Mouse (Mus musculus) gonadal fat pad, adult 2 months (tissue): ENCODE results near the gene Cd55b. TPM values are rescaled to one million over a fixed set of nuclear protein-coding genes. Genes with fewer than 3 reads are reported as not detected.
"Not testable (repeated sequence)": the region's sequence is repeated elsewhere in the genome, so short reads cannot be mapped to it uniquely, and the experiment has no call there.

ENCODE experiments used
- DNase-seq: peaks from one replicate; pipeline ENCODE4 v3.0.0-alpha.2; 2012; ENCODE audit warnings: low read depth
- polyA plus RNA-seq: library from polyadenylated mRNA; depleted of rRNA; stranded (reverse); fragments of >200 nt; gene quantifications from 2 replicates; pipeline ENCODE4 v1.2.3, GENCODE M21; 2012; rRNA removed

Cd55b gene
- polyA plus RNA-seq: 0.18 and 0.84 TPM in 2 replicates

DNA sequence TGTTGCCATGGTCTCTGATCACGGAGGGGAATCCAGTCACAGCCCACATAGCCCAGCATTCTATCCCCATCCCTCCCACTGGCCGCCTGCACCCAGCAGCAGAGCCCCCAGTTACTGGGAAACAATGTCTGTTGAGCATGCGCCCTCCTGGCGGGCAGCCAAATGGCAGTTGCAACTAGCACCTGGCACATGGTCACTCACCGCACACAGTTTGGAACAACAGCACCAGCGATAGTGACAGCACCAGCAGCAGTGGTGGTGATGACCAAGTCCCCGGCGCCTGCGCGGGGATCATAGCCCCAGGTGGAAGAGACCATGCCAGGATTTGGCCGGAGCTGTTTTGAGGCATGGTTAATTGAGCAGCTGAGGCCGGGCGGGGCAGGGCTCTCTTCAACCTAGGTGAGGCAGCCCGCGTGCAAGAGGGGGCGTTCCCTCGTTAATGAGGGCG is at the start of gene Cd55b:
Gene Cd55b (minus strand): TSS at position 346 of the 448 bp plus-strand sequence.
- no peak for DNase-seq

DNA sequence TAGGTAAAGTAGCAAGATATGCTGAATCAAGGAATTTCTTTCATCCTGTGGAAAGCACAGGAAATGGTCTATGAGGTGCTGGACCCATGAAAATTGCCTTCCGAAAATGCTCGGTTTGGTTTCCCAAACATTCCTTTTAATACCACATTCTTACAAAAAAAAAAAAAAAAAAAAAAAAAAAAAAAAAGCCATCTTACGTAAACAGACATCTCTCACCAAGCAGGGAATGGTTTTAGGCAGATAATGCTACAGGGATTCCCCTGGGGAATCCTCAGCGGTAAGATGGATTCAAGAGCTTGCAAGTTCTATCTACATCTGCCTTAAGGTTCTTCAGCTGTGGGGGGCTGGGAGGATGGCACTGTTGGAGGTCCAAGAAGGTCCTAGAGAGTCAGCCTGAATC is 47.3 kb upstream of the Cd55b start:
- no peak for DNase-seq

DNA sequence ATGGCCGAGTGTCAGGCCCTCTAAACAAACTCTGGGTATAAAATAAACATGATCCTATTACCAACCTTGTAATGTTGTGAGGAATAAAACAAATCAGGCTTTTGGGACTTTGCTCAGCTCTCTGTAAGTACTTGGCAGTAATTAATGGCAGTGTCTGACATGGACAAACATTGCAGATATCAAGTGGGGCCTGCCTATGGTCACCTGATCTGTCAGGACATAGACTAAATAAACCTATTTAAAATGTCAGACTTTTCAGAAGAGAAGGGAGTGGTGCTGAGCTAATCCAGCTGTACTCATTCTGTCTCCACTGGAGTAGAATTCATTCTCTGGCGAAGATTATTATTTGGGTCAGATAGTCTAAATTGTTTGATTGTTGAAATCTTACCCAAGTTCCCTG is 44.6 kb upstream of the Cd55b start:
- no peak for DNase-seq

DNA sequence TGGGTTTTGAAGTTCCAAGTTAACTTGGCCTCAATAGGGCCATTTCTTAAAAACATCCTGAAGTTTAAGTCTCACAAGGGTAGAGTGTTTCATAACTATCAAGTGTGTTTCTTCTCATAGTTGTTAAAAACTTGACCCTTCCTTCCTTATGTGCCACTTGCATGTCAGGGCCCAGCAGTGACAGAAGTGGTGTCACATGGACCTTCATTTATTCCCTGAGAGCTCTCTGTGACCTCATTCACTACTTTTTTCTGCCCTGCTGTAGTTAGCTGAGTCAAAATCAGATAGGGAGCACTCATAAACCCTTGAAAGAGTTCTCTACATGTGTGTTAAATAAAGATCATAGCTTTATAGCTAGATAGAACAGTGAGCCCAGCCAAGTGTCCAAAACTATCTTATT is 41.4 kb upstream of the Cd55b start:
- no peak for DNase-seq

DNA sequence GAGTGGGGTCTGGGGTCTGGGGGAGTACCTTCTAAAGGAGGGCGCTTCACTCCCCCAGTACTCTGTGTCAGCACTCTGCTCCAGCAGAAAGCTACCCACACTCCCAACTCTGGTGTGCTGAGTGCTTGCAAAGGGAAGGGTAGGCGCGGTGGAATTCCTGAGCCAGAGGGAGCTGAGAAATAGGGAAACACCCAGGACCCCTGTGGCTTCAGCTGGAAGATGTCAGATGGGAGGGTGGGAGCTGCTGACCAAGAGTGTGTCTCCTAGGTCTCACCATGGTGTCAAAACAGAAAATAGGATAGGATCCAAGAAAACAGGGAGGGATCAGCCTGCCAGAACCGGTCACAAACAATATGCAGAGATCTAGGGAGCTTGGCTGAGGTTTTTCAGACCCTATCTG is 40.1 kb upstream of the Cd55b start:
- DNase-seq: no peak

DNA sequence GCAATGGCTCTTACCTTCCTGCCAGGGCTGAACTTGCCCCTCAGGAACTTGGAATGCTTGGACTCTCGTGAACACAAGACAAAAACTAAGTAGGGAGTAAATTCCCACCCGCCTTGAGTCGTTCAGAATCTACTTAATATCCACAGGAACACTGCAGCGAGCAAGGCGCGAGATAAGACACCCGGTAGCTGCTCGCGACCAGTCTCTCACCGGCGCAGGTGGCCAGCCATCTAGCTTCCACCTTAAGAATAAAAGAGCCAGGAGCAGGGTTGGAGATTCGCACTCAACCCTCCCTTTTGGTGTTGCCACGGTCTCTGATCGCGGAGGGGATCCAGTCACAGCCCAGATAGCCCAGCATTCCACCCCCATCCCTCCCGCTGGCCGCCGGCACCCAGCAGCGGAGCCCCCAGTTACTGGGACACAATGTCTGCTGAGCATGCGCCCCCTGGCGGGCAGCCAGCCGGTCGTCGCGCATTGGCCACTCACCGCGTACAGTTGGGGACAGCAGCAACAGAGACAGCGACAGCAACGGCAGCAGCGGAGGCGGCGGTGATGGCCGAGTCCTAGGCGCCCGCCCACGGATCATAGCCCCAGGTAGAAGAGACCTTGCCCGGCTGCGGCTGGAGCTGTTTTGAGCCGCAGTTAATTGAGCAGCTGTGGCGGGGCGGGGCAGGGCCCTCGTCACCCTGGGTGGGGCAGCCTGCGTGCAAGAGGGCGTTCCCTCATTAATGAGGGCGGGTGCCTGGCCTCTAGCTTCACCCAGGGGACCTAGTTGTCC is 39.5 kb upstream of the Cd55b start, which contains the start of gene Cd55:
Gene Cd55 (minus strand): TSS at position 661 of the 778 bp plus-strand sequence.
- no peak for DNase-seq

DNA sequence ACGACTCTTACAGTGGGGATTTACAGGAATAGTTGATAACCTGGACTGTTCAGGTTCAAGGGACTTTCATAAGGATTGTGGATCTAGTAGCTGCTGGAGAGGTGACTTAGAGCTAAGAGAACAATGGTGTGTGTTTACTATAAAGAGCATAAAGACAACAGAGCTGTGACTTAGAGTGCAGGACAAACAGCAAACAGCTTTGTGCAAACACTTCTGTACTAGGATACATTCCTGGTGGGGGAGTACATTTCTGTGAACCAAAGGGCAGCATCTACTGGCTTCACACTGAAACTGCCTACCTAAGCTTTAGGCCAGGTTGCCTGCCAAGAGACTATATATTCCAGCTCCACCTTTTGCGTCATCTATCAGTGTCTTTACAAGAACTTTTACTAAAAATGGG is 32.3 kb upstream of the Cd55b start:
- DNase-seq: no peak

DNA sequence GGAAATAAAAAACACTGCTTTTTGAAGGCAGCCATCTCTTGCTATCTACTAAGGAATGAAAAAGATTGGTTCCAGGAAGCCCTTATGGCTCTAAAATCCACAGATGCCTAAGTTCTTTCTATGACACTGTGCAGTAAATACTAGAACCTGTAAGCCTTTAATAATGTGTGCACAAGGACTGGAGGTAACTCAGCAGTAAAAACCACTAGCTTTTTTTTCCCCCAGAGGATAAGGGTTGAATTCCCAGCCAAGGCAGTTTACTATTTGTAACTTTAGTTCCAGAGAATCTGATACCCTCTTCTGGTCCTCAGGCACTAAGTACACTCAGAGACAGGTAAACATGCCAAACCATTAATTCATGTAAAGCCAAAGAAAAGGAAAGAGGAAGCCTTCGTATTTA is 20.1 kb upstream of the Cd55b start:
- DNase-seq: not testable (repeated sequence)

DNA sequence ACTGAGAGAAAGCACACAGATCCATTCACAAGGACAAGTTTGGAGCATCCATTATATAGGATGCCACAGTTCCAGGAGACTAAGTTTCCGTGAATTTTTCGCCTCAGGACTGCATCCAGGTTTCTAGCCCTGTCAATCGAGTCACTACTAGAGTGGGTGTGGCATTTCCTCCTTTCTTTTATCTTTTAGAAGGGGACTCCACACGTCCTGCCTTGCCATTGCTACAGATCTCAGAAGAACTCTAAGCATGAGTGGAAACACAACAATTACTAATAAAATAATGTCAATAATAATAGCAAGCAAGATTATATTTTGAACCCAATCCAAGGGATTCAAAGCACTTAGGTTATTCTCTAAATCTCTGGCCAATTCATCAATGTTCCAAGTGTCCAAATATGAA is 8.1 kb upstream of the Cd55b start:
- no peak for DNase-seq

DNA sequence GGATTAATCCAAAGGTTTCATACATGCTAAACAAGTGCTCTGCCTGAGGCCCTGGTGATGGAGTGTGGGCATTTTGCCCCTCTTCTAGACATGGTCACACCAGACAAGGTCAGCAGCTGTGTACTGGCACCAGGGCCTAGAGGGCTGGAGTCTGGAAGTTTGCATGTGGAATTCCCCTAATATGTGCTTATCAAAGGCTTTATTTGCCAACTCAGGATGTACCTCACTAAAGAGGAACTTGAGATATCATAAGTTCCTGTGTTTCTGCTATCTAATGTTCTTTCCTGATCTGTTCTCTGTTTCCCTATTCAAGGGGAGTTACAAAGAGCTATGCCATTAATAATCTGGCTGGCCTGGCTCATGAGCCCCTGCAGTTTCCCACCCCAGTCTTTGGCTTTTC is 5.9 kb upstream of the Cd55b start:
- DNase-seq: not testable (repeated sequence)

DNA sequence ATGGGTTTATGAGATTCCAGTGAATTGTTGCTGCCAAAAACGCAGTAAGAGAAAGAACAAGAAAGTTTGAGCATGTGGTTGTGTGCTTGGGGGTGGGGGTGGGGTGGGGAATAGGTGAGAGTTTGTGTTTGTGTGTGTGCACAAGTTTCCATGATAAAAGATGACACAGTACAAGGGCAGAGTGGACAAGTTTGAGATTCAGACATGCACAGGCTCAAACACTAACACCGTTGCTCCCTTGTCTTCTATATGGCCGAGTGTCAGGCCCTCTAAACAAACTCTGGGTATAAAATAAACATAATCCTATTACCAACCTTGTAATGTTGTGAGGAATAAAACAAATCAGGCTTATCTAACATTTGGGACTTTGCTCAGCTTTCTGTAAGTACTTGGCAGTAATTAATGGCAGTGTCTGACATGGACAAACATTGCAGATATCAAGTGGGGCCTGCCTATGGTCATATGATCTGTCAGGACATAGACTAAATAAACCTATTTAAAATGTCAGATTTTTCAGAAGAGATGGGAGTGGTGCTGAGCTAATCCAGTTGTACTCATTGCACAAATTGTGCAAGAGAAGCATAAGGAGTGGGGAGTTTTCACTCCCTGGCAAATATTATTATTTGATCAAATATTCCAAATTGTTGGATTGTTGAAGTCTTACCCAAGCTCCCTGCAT is 4.5 kb upstream of the Cd55b start:
- not testable (repeated sequence) for DNase-seq

DNA sequence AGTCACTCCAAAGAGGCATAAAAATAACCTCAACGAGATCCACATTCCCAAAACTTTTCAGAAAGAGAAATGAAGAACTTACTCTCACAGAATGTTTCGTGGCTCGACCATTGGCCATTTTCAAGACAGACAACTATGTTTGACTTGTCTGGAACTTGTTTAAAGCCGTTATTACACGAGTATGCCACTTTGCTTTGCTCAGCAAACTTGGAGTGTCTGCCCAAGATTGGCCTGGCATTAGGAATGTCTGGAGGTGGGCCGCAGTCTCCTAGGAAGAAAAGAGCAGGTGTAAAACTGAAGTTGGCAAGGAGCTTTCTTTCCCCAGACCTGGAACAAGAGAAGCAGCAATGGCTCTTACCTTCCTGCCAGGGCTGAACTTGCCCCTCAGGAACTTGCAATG is 776 bp downstream of the Cd55b start:
- not testable (repeated sequence) for DNase-seq

DNA sequence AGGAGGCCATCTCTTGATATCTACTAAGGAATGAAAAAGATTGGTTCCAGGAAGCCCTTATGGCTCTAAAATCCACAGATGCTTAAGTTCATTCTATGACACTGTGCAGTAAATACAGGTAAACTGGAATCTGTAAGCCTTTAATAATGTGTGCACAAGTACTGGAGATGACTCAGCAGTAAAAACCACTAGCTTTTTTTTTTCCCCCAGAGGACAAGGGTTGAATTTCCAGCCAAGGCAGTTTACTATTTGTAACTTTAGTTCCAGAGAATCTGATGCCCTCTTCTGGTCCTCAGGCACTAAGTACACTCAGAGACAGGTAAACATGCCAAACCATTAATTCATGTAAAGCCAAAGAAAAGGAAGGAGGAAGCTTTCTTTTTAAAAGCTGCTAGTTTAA is 25.7 kb downstream of the Cd55b start:
- DNase-seq: not testable (repeated sequence)

DNA sequence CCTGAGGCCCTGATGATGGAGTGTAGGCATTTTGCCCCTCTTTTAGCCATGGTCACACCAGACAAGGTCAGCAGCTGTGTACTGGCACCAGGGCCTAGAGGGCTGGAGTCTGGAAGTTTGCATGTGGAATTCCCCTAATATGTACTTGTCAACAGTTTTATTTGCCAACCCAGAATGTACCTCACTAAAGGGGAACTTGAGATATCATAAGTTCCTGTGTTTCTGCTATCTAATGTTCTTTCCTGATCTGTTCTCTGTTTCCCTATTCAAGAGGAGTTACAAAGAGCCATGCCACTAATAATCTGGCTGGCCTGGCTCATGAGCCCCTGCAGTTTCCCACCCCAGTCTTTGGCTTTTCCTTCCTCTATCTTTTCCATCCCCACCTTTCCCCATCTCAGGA is 35.5 kb downstream of the Cd55b start:
- DNase-seq: not testable (repeated sequence)

DNA sequence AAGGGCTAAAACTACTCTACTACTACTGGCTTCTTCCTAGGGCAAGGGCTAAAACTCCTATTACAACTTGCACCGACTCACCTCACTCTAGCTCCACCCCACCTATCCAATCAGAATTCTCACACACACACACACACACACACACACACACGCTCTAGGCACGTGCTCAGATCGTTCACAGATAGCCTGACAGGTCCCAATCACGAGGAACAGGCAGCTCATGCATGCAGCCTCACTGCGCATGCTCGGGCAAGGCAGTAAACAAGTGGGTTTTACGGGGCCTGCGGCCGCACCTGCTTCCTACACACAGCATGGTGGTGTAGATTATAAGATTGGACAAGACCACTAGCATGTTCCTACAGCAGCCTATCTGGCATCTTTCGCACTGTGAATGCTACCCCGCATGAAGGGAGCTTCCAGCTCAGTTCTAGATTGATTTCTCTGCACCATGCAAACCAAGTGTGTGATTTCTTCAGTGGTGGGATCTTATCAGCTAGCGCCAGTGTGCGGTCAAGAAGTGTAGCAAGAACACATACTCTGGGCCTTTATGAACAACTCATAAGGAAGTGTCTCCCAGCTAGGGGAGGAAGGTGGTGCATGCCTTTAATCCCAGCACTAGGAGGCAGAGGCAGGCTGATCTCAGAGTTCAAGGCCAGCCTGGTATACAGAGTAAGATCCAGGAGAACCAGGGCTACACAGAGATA is 44.9 kb downstream of the Cd55b start:
- no peak for DNase-seq

DNA sequence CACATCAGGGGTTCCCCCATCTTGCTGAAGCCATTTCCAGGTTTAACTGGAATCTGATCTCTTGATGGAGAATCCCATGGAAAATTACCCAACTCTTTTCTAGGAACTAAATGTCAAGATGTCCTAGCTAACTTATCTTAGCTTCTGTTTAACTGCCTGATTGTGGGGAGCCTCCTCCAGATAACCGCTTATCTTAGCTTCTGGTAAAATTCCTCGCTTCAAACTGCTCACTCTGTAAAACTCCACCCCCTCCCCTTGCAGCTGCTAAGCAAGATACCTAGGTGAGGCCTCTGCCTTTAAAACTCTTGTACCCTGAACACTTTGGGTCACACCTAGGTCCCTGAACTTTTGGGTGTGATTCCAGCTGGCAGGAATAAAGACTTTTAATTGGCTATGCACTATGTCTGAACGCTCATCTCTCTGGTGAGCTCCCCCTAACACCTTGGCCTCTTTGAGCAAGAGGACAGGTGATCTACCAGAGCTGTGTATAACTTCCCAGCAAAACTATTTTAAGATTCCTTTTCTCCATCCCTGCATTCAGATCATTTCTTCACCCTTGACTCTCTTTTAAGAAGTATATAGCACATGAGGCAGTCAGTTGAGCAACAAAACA is 48.5 kb downstream of the Cd55b start:
- DNase-seq: no peak

DNA sequence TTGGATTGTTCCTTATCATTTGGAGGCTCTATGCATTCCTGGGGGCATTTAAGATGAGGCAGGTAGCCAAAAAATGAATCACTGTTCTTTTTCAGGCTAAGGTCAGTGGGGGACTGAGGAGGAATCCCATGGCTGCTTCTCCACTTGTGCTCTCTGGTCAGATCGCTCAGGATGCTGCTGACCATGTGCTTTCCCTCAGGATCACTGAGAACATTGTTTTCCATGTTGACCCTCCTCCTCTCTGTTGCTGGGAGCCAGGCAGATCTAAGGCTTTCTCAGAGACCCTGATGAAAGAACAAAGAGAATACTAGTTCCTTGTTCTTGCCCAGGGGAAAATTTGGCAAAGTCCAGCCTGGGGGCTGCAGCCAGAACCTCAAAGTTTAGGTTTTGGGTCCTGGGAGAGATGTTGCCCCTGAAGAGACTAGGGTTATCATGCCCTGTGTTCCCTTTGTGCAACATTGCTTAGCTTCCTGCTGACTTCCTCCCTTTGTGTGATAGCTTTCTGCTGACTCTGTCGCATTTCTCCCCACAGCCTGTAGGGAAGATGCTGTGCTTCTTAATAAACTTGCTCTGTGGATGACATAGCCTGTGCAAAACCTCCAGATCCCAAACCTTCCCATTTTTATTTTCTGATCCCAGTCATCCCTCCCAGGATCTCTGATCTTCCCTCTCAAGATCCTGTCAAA is 49.3 kb downstream of the Cd55b start:
- no peak for DNase-seq

DNA sequence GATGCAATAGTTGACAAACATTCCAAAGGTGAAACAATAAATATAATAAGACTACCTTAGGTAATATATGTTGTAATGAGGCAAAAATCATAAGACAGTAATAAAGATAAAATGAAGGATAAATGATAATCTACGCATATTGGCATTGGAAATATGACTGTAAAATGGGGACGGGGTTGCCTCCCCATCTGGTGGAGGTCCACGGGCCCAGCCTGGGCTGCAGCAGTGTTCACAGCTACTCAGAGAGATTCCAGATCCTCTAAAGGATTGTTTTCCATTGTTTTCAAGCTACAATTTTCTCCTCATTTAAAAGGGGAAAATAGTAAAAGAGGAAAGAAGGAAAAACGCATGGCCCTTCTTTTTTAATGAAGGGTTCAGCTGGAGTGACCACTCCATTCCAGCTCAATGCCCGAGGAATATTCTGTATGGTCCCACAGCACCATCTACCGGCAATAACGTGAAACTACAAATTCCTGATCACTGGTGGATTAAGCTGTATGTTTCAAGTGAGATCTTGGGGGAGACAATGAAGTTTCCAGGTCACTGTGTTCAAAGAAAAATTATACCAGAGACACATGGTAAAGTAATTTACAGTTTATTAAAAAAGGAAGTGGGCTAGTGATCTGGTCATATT is 50.8 kb downstream of the Cd55b start:
- DNase-seq: no peak

DNA sequence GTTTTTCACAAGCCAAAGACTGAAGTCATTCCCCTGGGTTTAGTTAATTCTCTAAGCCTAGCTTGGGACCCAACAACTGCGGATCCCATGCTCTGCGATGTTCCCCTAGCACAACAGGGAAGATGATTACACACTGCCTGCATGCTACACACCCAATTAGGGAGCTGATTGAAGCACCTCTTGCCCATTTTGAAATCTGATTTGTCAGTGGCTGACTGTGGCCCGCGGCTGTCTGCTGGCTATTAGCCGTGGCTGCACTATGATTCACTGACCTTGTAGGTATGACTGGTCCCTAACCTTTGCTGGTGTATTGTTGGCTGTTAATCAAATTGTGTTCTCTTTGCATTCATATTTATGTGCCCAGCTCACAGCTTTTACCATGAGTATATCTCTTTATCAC is 51.5 kb downstream of the Cd55b start:
- no peak for DNase-seq

DNA sequence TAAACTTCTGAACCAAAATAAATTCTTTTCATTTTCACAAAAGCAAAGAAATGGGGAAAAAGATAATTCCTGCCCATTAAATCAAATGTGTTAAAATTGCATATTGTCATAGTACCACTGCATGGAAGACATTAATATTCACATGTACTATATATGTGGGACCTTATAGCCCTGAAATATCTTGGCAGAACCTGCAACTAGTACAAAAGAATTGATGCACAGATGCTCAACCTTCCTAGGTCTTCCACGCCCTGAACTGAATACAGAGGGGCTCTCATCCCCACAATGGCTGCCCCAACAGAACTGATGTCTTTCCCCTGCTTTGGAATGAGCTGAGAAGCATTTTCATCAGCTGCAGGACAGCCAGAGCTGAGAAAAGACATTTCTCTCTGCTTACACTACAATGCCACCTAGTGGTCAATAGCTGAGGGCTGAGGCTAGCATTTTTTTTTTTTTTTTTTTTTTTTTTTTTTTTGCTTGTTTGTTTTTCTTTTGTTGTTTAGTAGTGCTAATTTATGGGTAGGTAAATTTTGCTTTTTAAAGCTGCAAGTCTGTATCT is 72.7 kb downstream of the Cd55b start:
- DNase-seq: no peak

DNA sequence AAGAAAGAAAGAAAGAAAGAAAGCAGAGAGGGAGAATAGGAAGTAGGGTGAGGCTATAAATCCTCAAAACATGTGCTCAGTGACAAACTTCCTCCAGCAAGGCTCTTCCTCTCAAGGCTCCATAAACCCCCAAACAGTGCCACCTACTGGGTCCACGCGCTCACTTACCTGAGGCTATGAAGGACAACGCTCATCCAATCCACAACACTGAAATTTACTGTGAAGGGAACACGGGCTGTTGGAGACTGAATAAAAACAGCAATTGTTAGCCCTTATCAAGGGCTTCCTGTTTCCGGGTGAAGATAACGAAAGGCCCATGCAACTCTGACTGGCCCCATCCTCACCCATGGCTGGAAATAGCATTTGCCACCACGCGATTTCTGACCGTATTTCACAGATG is 80.4 kb downstream of the Cd55b start:
- no peak for DNase-seq
